Mouse (Mus musculus) embryo, embryonic 10.5 days (tissue): ENCODE data around the gene Cd68.

Experiments used
- DNase-seq: peaks from one replicate; pipeline ENCODE4 v3.0.0-alpha.2; 2015; ENCODE audit warnings: low spot score

Cd68 gene

DNA sequence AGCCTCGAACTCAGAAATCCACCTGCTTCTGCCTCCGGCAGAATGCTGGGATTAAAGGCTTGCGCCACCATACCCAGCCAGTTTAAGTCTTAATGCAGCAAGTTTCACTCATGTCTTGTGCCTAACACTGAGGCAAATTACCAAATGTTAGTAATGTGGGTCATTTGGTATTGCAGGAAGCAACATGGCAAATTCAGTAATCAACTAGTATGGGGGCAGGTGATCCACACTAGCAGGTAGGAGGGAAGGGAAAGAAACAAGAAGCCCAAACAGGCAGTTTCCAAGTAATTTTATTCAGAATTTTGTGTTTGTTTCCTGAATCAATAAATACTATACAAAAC is 682 bp upstream of the Cd68 start:
- no peak for DNase-seq

DNA sequence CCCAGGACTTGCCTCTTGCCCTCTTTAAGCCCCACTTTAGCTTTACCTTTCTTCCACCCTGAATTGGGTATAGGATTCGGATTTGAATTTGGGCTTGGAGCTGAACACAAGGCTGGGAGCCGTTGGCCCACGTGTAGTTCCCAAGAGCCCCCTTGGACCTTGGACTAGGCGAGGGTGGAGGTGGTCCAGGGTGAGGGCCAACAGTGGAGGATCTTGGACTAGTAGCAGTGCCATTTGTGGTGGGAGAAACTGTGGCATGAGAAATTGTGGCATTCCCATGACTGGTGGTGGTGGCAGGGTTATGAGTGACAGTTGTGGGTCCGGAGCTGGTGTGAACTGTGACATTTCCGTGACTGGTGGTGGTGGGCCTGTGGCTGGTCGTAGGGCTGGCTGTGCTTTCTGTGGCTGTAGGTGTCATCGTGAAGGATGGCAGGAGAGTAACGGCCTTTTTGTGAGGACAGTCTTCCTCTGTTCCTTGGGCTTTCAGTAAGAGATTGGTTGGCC is 444 bp downstream of the Cd68 start:
- no peak for DNase-seq

DNA sequence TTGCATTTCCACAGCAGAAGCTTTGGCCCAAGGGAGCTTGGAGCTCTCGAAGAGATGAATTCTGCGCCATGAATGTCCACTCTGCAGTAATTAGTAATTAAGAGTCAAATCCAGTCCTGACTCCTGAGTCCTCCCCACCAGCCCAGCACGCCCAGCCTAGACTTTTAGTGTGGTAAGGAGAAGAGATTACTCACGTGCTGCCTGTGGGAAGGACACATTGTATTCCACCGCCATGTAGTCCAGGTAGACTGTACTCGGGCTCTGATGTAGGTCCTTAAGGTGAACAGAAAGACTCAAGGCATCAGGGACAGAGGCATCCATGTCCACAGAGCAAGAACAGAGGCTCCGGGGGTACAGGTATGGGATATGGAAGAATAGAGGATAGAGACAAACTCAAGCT is 1.1 kb downstream of the Cd68 start:
- DNase-seq = no peak

DNA sequence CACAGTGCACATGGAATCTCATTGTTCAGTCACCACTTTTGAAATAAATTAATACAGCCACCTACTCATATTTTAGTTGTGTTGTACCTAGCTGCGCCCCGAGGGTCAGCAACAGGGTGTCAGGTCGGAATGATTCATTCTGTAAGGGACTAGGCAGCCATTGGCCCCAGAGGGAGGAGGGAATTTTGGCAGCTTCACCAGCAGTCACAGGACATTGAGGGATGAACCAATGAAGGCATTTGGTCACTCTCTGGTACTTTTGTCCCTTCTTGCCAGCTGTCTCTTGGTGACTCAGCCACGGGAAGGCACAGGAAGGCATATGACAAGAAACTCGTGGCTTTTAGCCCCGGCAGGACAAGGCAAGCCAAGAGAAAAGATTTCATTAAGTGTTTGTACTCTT is 2.2 kb downstream of the Cd68 start:
- no peak for DNase-seq

- no peak for DNase-seq
Observed at GRCm38 (mm10) chr11:69662967-69663671, 2.8 kb downstream of the Cd68 start.

DNA sequence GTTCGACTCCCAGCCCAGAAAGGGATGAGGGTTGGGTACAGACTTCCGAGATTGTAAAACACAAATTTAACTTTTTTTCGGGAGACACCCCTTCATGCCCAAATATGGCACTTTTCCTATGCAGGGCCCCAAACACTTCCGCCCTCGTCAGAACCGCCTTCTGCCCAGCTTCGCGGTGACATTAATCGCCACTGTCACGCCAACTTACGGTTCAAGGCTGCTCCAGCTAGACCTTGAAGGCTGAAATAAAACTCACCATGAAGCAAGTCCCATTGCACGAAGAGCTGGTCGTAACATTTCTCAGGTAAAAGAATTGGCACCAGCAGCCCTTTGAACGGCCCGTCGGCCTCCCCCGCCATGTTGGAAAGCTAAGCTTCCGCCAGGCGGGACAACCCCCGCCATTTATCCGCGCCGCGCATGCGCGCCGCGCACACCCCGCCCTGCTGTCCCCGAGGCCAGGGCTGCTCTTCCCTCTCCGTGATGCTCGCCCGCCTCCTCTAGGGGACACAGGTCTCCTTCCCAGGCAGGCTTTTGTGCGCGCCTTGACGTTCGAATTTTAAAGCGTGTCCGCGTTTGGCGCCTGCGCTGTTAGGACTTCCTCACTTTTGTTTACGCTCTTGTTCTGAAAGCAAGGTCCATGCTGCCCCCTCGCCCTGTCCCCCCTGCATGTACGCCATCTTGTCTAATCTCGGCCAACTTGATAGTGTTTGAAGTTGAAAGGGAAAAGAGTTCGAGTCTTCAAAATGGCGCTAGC is 3.6 kb downstream of the Cd68 start, which contains the start of gene Mpdu1:
Mpdu1 (minus strand) TSS at position 430 of the 754 bp plus-strand sequence.
- DNase-seq = peak; percentile 98

- peak; percentile 13 for DNase-seq
Observed at GRCm38 (mm10) chr11:69661221-69661881, 4.6 kb downstream of the Cd68 start.

GRCm38 (mm10) chr11:69657462-69657881 is 8.5 kb downstream of the Cd68 start:
- DNase-seq = no peak

- DNase-seq = peak; percentile 89
Observed at GRCm38 (mm10) chr11:69656617-69657461, 9.1 kb downstream of the Cd68 start.

GRCm38 (mm10) chr11:69656065-69656455 is 9.9 kb downstream of the Cd68 start:
- no peak for DNase-seq

DNA sequence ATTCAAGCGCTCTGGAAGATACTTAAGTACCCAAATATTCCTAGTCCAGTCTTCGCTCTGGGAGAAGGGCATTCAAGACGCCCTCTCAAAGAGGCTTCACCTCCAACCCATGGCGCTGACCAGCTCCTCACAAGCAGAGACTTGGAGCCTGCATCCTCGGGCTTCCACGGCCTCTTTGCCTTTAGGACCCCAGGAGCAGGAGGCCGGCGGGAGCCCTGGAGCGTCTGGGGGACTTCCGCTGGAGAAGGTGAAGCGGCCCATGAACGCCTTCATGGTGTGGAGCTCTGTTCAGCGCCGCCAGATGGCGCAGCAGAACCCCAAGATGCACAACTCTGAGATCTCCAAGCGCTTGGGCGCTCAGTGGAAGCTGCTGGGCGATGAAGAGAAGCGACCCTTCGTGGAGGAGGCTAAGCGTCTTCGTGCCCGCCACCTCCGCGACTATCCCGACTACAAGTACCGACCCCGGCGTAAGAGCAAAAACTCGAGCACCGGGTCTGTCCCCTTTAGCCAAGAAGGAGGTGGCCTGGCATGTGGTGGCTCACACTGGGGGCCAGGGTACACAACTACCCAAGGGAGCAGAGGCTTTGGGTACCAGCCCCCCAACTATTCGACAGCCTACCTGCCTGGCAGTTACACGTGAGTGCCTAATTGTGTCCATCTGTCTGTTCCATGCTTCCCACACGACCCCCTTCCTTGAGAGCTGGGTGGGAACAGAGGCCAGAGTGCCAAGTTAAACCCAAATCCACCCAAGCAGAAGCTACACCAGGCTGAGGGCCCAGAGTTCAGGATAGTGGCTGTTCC is 10.5 kb downstream of the Cd68 start, which contains the start of gene Sox15:
Sox15 (plus strand) TSS at position 51 of the 801 bp plus-strand sequence.
- DNase-seq = peak; percentile 90

DNA sequence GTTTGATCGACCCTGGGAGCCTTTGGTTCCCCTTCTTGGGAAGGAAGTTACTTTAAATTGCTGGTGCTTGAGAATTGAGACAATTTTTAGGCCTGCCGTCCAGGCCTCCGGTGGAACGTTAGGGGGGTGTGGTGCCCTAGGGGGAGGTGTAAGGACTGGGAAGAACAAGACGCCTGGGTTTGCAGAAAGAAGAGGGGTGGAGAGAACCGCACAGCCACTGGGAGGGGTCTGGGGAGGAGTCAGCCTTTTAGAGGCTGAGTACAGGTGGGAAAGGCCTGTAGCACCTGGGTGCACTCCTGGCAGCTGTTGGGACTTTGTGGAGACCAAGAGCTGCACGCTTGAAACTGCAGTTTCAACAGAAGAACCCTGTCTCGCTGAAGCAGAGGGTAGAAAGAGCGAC is 11.2 kb downstream of the Cd68 start:
- DNase-seq = no peak

DNA sequence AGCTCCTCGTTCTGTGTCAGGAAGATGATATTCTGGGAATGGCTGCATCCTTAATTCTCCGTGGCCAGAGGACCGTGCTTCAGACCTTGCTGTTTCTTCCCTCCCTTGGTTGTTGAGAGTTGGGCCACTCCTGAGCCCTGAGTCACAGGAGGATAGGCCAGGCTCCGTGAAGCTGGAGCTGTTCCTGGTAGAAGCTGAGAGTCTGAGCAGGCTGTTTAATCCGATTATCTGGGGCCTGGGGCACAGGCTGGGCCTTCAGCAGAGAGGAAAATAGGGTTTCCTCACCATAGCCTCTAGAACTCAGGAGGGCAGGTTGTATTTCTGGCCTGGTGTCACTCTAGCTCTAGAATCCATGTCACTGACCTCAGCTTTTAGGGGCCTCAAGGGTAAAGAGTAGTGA is 12.6 kb downstream of the Cd68 start:
- DNase-seq = no peak

- no peak for DNase-seq
Observed at GRCm38 (mm10) chr11:69645860-69646259, 20.1 kb downstream of the Cd68 start.

GRCm38 (mm10) chr11:69635471-69635870 is 30.5 kb downstream of the Cd68 start:
- no peak for DNase-seq

- DNase-seq = peak; percentile 55
Observed at GRCm38 (mm10) chr11:69633128-69633866, 32.7 kb downstream of the Cd68 start.

GRCm38 (mm10) chr11:69632284-69633089 is 33.5 kb downstream of the Cd68 start, which contains the start of gene Fxr2:
Gene Fxr2, plus strand, starts transcription at chr11:69632990.
- DNase-seq = peak; percentile 100

- peak; percentile 45 for DNase-seq
Observed at GRCm38 (mm10) chr11:69629802-69630201, 36.2 kb downstream of the Cd68 start.

GRCm38 (mm10) chr11:69628286-69628685 is 37.7 kb downstream of the Cd68 start:
- DNase-seq = peak; percentile 92
